15 mouse cellular contexts compared by ENCODE assay signal in genomic region chr8:93012226-93012625, GRCm38 (mm10). TPM values are rescaled to one million over a fixed set of nuclear protein-coding genes. Genes with fewer than 3 reads are reported as not detected.
DNase-seq lines count a peak whose midpoint lies in the region; ATAC-seq and TF ChIP-seq lines count a peak whose summit lies in the region.
"Had no signal": no experiment of that assay in that cellular context is flagged by ENCODE, and none has a peak within 500 bp of the region (broad histone marks: within the 10 kb centered on the region; RNA-seq: fewer than 3 reads in every experiment).

No protein-coding gene starts in this region.

- no peak for TF ChIP-seq POLR2A in heart, adult 2 months (IDR thresholded peaks at IDR 0.05; ENCODE audit: insufficient read depth, low read depth, low read length)

- DNase-seq in forebrain, embryonic 11.5 days (ENCODE audit: low spot score), result peak; percentile 59
- peak; percentile 22 to 26 for DNase-seq in kidney, postnatal 4 days
- no peak for DNase-seq in kidney, adult 18-20 months
- DNase-seq in right cerebral cortex, postnatal 4 days, result peak; percentile 31
- DNase-seq in right cerebral cortex, postnatal 25 days, result no peak
- no peak for DNase-seq in limb, embryonic 10.5 days (ENCODE audit: low spot score)
- no peak for DNase-seq in heart, adult 2 months

- intact Hi-C loops in heart, adult 2 months (cut with DNase I), result loop anchor here (5.0 to 10.0 kb wide), 2 partner anchors 130 to 383 kb away; no protein-coding TSS in a partner anchor

- H3K27ac ChIP-seq in forebrain, embryonic 11.5 days (ENCODE audit: low read depth, low read length), result no peak overlapping the region
- H3K27ac ChIP-seq in forebrain, embryonic 15.5 days (replicated peaks), result no peak overlapping the region
- no peak overlapping the region for H3K27ac ChIP-seq in limb, embryonic 10.5 days
- no peak overlapping the region for H3K27ac ChIP-seq in heart, adult 2 months
- H3K27ac ChIP-seq: neural tube, embryonic 12.5 days had no signal

- no peak for TF ChIP-seq EP300 in heart, adult 2 months (IDR thresholded peaks at IDR 0.05; ENCODE audit: insufficient read depth, low read depth, low read length)

- H3K36me3 ChIP-seq in forebrain, embryonic 11.5 days (ENCODE audit: control insufficient read depth, insufficient read depth, low read length), result no peaks in the 10 kb centered on the region
- no peaks in the 10 kb centered on the region for H3K36me3 ChIP-seq in forebrain, embryonic 15.5 days
- no peaks in the 10 kb centered on the region for H3K36me3 ChIP-seq in limb, embryonic 10.5 days
- no peaks in the 10 kb centered on the region for H3K36me3 ChIP-seq in heart, adult 2 months (ENCODE audit: control insufficient read depth, insufficient read depth, low read length)
- H3K36me3 ChIP-seq: neural tube, embryonic 12.5 days had no signal

- no peaks in the 10 kb centered on the region for H3K27me3 ChIP-seq in forebrain, embryonic 11.5 days (ENCODE audit: control insufficient read depth, insufficient read depth, low read length)
- H3K27me3 ChIP-seq in forebrain, embryonic 15.5 days, result no peaks in the 10 kb centered on the region
- no peaks in the 10 kb centered on the region for H3K27me3 ChIP-seq in limb, embryonic 10.5 days (ENCODE audit: low read depth, poor library complexity, severe bottlenecking)
- H3K27me3 ChIP-seq in heart, adult 2 months (ENCODE audit: control insufficient read depth, insufficient read depth, low read length), result no peaks in the 10 kb centered on the region
- H3K27me3 ChIP-seq: neural tube, embryonic 12.5 days had no signal

- WGBS in forebrain, embryonic 11.5 days, result 77% methylated on average over 6 of the region's 6 CpGs
- WGBS in forebrain, embryonic 15.5 days, result 79% methylated on average over 6 of the region's 6 CpGs
- WGBS in limb, embryonic 10.5 days, result 74% methylated on average over 6 of the region's 6 CpGs
- 74% methylated on average over 6 of the region's 6 CpGs for WGBS in heart, adult 2 months

- H3K79me2 ChIP-seq in heart, adult 2 months (replicated peaks; ENCODE audit: control insufficient read depth, insufficient read depth, low read length), result no peaks in the 10 kb centered on the region

- ATAC-seq in forebrain, embryonic 11.5 days (replicated peaks; ENCODE audit: low FRiP score), result no peak
- ATAC-seq in forebrain, embryonic 15.5 days (replicated peaks), result no peak

- no peak overlapping the region for H3K4me3 ChIP-seq in forebrain, embryonic 11.5 days (ENCODE audit: low read depth, low read length)
- no peak overlapping the region for H3K4me3 ChIP-seq in forebrain, embryonic 15.5 days
- H3K4me3 ChIP-seq in limb, embryonic 10.5 days, result no peak overlapping the region
- H3K4me3 ChIP-seq in heart, adult 2 months, result no peak overlapping the region
- H3K4me3 ChIP-seq: neural tube, embryonic 12.5 days had no signal

- TF ChIP-seq CTCF in heart, adult 2 months (IDR thresholded peaks at IDR 0.05), result no peak

- H3K4me2 ChIP-seq in forebrain, embryonic 11.5 days (ENCODE audit: low read depth, low read length, severe bottlenecking), result no peak overlapping the region
- no peak overlapping the region for H3K4me2 ChIP-seq in forebrain, embryonic 15.5 days (replicated peaks)
- H3K4me2 ChIP-seq: neural tube, embryonic 12.5 days had no signal

- H3K9me3 ChIP-seq in forebrain, embryonic 11.5 days (ENCODE audit: control insufficient read depth, low read length), result no peaks in the 10 kb centered on the region
- no peaks in the 10 kb centered on the region for H3K9me3 ChIP-seq in forebrain, embryonic 15.5 days
- H3K9me3 ChIP-seq in limb, embryonic 10.5 days (replicated peaks), result no peaks in the 10 kb centered on the region
- H3K9me3 ChIP-seq: neural tube, embryonic 12.5 days had no signal

- no peak overlapping the region for H3K9ac ChIP-seq in forebrain, embryonic 11.5 days (ENCODE audit: low read length)
- no peak overlapping the region for H3K9ac ChIP-seq in forebrain, embryonic 15.5 days (replicated peaks)
- no peak overlapping the region for H3K9ac ChIP-seq in heart, adult 2 months (ENCODE audit: low read depth, low read length)
- H3K9ac ChIP-seq: neural tube, embryonic 12.5 days had no signal

- H3K4me1 ChIP-seq in forebrain, embryonic 11.5 days (replicated peaks; ENCODE audit: control insufficient read depth, insufficient read depth, low read length), result no peaks in the 10 kb centered on the region
- no peaks in the 10 kb centered on the region for H3K4me1 ChIP-seq in forebrain, embryonic 15.5 days
- H3K4me1 ChIP-seq in limb, embryonic 10.5 days, result no peaks in the 10 kb centered on the region
- no peaks in the 10 kb centered on the region for H3K4me1 ChIP-seq in heart, adult 2 months (ENCODE audit: control insufficient read depth, insufficient read depth, low read length)
- H3K4me1 ChIP-seq: neural tube, embryonic 12.5 days had no signal

RNA-seq across cellular contexts. Expression of gene Ces1a, which starts 35.8 kb away (rescaled TPM):
- polyA plus RNA-seq in forebrain, embryonic 11.5 days (2014; fragmentation: Nextera tagmentation; extraction: Ambion mirVana), result not detected in 2 replicates
- polyA plus RNA-seq in forebrain, embryonic 15.5 days (2015; fragmentation: Nextera tagmentation; extraction: Ambion mirVana), result not detected in 2 replicates
- not detected in 2 replicates for polyA plus RNA-seq in limb, embryonic 10.5 days (2016; fragmentation: Nextera tagmentation; extraction: Ambion mirVana)
- not detected for total RNA-seq in heart, adult 2 months (2021)
- not detected in 2 replicates for polyA plus RNA-seq in heart, adult 2 months (2012; rRNA removed)
- total RNA-seq: gastrocnemius, postnatal 4 days; heart, postnatal 14 days; megakaryocyte-erythroid progenitor cell, adult 5-6 weeks; MEL had no signal
- polyA plus RNA-seq: cerebellum, adult 2 months; embryonic facial prominence, embryonic 14.5 days; neural tube, embryonic 12.5 days had no signal

RNA-seq across cellular contexts. Expression of gene Slc6a2, which starts 52.3 kb away (rescaled TPM):
- not detected in 2 replicates for polyA plus RNA-seq in forebrain, embryonic 11.5 days (2014; fragmentation: Nextera tagmentation; extraction: Ambion mirVana)
- 0.03 TPM in 1 of 2 replicates, not detected in the other for polyA plus RNA-seq in forebrain, embryonic 15.5 days (2015; fragmentation: Nextera tagmentation; extraction: Ambion mirVana)
- 0.13 and 0.15 TPM in 2 replicates for polyA plus RNA-seq in limb, embryonic 10.5 days (2016; fragmentation: Nextera tagmentation; extraction: Ambion mirVana)
- under 1 TPM; 0.08 to 0.14 TPM for total RNA-seq in heart, adult 2 months (2021)
- polyA plus RNA-seq in heart, adult 2 months (2012; rRNA removed), result 0.18 and 0.23 TPM in 2 replicates
- total RNA-seq: megakaryocyte-erythroid progenitor cell, adult 5-6 weeks; MEL had no signal

Comparison
In these comparisons a context has a peak if more than half of its experiments do, and no peak if none do; other contexts are left out.
1. DNase-seq: peak in forebrain, embryonic 11.5 days (single experiment), kidney, postnatal 4 days (2 of 2) and right cerebral cortex, postnatal 4 days (single experiment); none in kidney, adult 18-20 months (single experiment), right cerebral cortex, postnatal 25 days (single experiment), limb, embryonic 10.5 days (single experiment) and heart, adult 2 months (0 of 2).